Mouse (Mus musculus) E14TG2a.4 (cell line): ENCODE data around the gene Ckm.

Experiments
- CTCF ChIP-seq: conservative IDR thresholded peaks from 2 replicates; pipeline ENCODE4 v1.5.1; 2014; ENCODE audit warnings: low read length
- NANOG ChIP-seq: IDR thresholded peaks from 2 replicates; pipeline ENCODE4 v1.6.1; 2014; ENCODE audit warnings: borderline replicate concordance, low read length, mixed read lengths
- POU5F1 ChIP-seq: IDR thresholded peaks from 2 replicates; pipeline ENCODE4 v1.6.1; 2014; ENCODE audit warnings: low read length, borderline replicate concordance

DNA sequence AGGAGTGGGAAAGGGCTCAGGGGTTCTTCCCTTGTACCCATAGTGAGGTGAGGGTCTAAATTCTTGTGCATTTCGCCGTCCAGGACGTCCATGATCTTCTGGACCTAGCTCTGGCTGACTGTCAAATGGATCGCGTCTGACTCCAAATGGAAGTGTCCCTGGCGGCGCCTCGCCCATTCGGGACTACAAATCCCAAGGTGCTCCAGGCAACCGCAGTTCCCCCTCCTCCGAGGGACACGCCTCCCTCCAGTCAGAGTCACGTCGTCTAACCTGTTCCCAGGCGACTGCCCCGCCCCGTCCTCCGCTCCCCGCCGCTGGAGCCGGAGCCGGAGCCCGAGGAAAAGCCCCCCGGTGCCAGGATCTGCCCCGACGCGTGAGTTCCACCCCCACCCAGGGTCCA, 43.6 kb upstream of the Ckm start:
- TF ChIP-seq CTCF: no peak
- TF ChIP-seq POU5F1: no peak
- no peak for TF ChIP-seq NANOG
